Mouse (Mus musculus) Patski (cell line): ENCODE measurements around the gene Nuak1. TPM values are rescaled to one million over a fixed set of nuclear protein-coding genes. Genes with fewer than 3 reads are reported as not detected.
A peak's percentile ranks its signal among the peaks of the same experiment; 100 is the strongest.

ENCODE experiments used
- ATAC-seq: fragments of 100-300 bp; one replicate; pipeline ENCODE4 v1.8.0; 2021
- CTCF ChIA-PET: fragments of 350-600 bp; sonication (Branson Sonifier 250); formaldehyde crosslinking; loops from one replicate; lab custom pipeline; 2022; ENCODE audit warnings: inconsistent platforms; lab: Charles Lee
- POLR2A ChIA-PET: fragments of 350-600 bp; sonication (Branson Sonifier 250); formaldehyde crosslinking; loops from one replicate; lab custom pipeline; 2022; ENCODE audit warnings: antibody characterized with exemption, inconsistent platforms; lab: Charles Lee
- DNase-seq: peaks from one replicate; pipeline ENCODE4 v3.0.0-alpha.2; 2011; ENCODE audit warnings: low read depth, low spot score
- H3K27me3 ChIP-seq: fragments of 371-371 bp; one replicate; pipeline ENCODE4 v1.5.1; 2021
- CTCF ChIP-seq: fragments of 100-300 bp; IDR thresholded peaks from one replicate; pipeline ENCODE4 v1.5.1; 2021
- in situ Hi-C: fragments of 300-500 bp; cut with MboI; formaldehyde crosslinking; loops from 3 replicates; pipeline ENCODE4 v1.11.1; 2018; ENCODE audit warnings: low pct_unique_long_range_greater_than_20kb, mixed read lengths
- polyA plus RNA-seq: library from polyadenylated mRNA; unstranded; gene quantifications from one replicate; pipeline ENCODE4 v1.2.3, GENCODE M21; 2021

Gene Nuak1
- polyA plus RNA-seq, 1 experiment from 2014 or later = 31.4 TPM

GRCm38 (mm10) chr10:84412326-84412962, 28.0 kb downstream of the Nuak1 start:
- no peak for ATAC-seq
- CTCF ChIA-PET = interaction anchor here (0.6 to 1.5 kb wide), 3 partner anchors 10 to 201 kb away, joined by 3 read pairs; no protein-coding TSS in a partner anchor
- in situ Hi-C loops = no loop called here

GRCm38 (mm10) chr10:84411122-84412105, 29.0 kb downstream of the Nuak1 start:
- ATAC-seq = no peak
- TF ChIP-seq CTCF = no peak
- H3K27me3 ChIP-seq = no peaks in the 10 kb centered on the region
- POLR2A ChIA-PET = no interaction called here
- DNase-seq = no peak
- in situ Hi-C loops = no loop called here
- CTCF ChIA-PET = interaction anchor here (0.9 to 1.5 kb wide), 3 partner anchors 9 to 66 kb away, joined by 3 to 4 read pairs (median 3); no protein-coding TSS in a partner anchor

More at GRCm38 (mm10) chr10:84412326-84412962, 28.0 kb downstream of the Nuak1 start:
- DNase-seq = no peak
- TF ChIP-seq CTCF = no peak
- POLR2A ChIA-PET = interaction anchor here (0.6 kb wide), 1 partner anchor 75 kb away, joined by 3 read pairs; no protein-coding TSS in a partner anchor
- H3K27me3 ChIP-seq = no peaks in the 10 kb centered on the region

GRCm38 (mm10) chr10:84408965-84409660, 31.3 kb downstream of the Nuak1 start:
- peak; percentile 49 for ATAC-seq

GRCm38 (mm10) chr10:84405135-84405776, 35.1 kb downstream of the Nuak1 start:
- DNase-seq (no peak), ATAC-seq (no peak)
- H3K27me3 ChIP-seq = no peaks in the 10 kb centered on the region
- CTCF ChIA-PET = interaction anchor here (1.0 kb wide), 1 partner anchor 33 kb away, joined by 3 read pairs; no protein-coding TSS in a partner anchor
- no peak for TF ChIP-seq CTCF
- POLR2A ChIA-PET = no interaction called here
- in situ Hi-C loops = no loop called here

More at GRCm38 (mm10) chr10:84408965-84409660, 31.3 kb downstream of the Nuak1 start:
- in situ Hi-C loops = no loop called here
- DNase-seq = peak; percentile 57
- CTCF ChIA-PET = interaction anchor here (1.1 to 1.5 kb wide), 2 partner anchors 15 to 17 kb away, joined by 3 read pairs; no protein-coding TSS in a partner anchor
- H3K27me3 ChIP-seq = no peaks in the 10 kb centered on the region
- POLR2A ChIA-PET = no interaction called here
- TF ChIP-seq CTCF = no peak

GRCm38 (mm10) chr10:84401907-84402371, 38.5 kb downstream of the Nuak1 start:
- no peak for DNase-seq
- CTCF ChIA-PET = interaction anchor here (1.1 to 1.5 kb wide), 2 partner anchors 9 to 36 kb away, joined by 3 read pairs; no protein-coding TSS in a partner anchor
- in situ Hi-C loops = no loop called here
- POLR2A ChIA-PET = interaction anchor here (0.6 kb wide), 1 partner anchor 270 kb away, joined by 3 read pairs; no protein-coding TSS in a partner anchor
- no peaks in the 10 kb centered on the region for H3K27me3 ChIP-seq
- ATAC-seq = no peak
- no peak for TF ChIP-seq CTCF

GRCm38 (mm10) chr10:84401189-84401588, 39.2 kb downstream of the Nuak1 start:
- ATAC-seq (peak; percentile 32), DNase-seq (peak; percentile 79)
- ChIA-PET CTCF (no interaction called here), POLR2A (interaction anchor here (0.6 kb wide), 1 partner anchor 36 kb away, joined by 3 read pairs; no protein-coding TSS in a partner anchor)
- in situ Hi-C loops = no loop called here
- no peaks in the 10 kb centered on the region for H3K27me3 ChIP-seq
- TF ChIP-seq CTCF = no peak

GRCm38 (mm10) chr10:84400037-84400681, 40.2 kb downstream of the Nuak1 start:
- CTCF ChIA-PET = interaction anchor here (1.3 kb wide), 1 partner anchor 16 kb away, joined by 3 read pairs; no protein-coding TSS in a partner anchor
- DNase-seq (no peak), ATAC-seq (peak; percentile 48)
- no peaks in the 10 kb centered on the region for H3K27me3 ChIP-seq
- POLR2A ChIA-PET = no interaction called here
- TF ChIP-seq CTCF = no peak
- in situ Hi-C loops = no loop called here

- DNase-seq = no peak
- POLR2A ChIA-PET = interaction anchor here (1.1 kb wide), 1 partner anchor 42 kb away, joined by 3 read pairs; no protein-coding TSS in a partner anchor
- in situ Hi-C loops = loop anchor here (10.0 kb wide), 1 partner anchor 322 kb away; no protein-coding TSS in a partner anchor
- TF ChIP-seq CTCF = no peak
- CTCF ChIA-PET = interaction anchor here (0.7 to 1.1 kb wide), 3 partner anchors 20 to 65 kb away, joined by 3 to 5 read pairs (median 3); no protein-coding TSS in a partner anchor
- H3K27me3 ChIP-seq = no peaks in the 10 kb centered on the region
- ATAC-seq = no peak
Measured at GRCm38 (mm10) chr10:84397276-84397675, 43.1 kb downstream of the Nuak1 start.
